Mouse (Mus musculus) heart, adult 2 months (tissue): ENCODE results near the gene Gsn. TPM values are rescaled to one million over a fixed set of nuclear protein-coding genes. Genes with fewer than 3 reads are reported as not detected.

ENCODE experiments used
- DNase-seq, 2 experiments: peaks; one replicate each; pipeline ENCODE4 v3.0.0; 2021
- H3K27ac ChIP-seq: fragments of 200-600 bp; 2 replicates; pipeline ENCODE4 v1.8.1; 2022
- H3K27me3 ChIP-seq: fragments of 200-500 bp; 2 replicates; pipeline ENCODE4 v1.6.1; 2012; ENCODE audit warnings: mild to moderate bottlenecking, low read length, inconsistent platforms, mixed read lengths; ENCODE audit not compliant: control insufficient read depth, insufficient read depth
- H3K36me3 ChIP-seq: fragments of 200-500 bp; 2 replicates; pipeline ENCODE4 v1.6.1; 2012; ENCODE audit warnings: low read length, inconsistent platforms; ENCODE audit not compliant: control insufficient read depth, insufficient read depth
- H3K4me1 ChIP-seq: fragments of 200-500 bp; 2 replicates; pipeline ENCODE4 v1.6.1; 2011; ENCODE audit warnings: low read length; ENCODE audit not compliant: control insufficient read depth, insufficient read depth
- H3K4me3 ChIP-seq: fragments of 200-600 bp; 2 replicates; pipeline ENCODE4 v1.8.1; 2022
- H3K79me2 ChIP-seq: fragments of 200-500 bp; replicated peaks from 2 replicates; pipeline ENCODE4 v1.6.1; 2012; ENCODE audit warnings: mild to moderate bottlenecking, inconsistent platforms, low read length, moderate library complexity, mixed read lengths; ENCODE audit not compliant: control insufficient read depth, insufficient read depth
- H3K9ac ChIP-seq: fragments of 200-500 bp; 2 replicates; pipeline ENCODE4 v1.6.1; 2012; ENCODE audit warnings: low read depth, mild to moderate bottlenecking, control low read depth, inconsistent platforms, low read length, mixed read lengths
- CTCF ChIP-seq: fragments of 200-600 bp; IDR thresholded peaks from 2 replicates; pipeline ENCODE4 v1.8.1; 2022; ENCODE audit warnings: antibody characterized with exemption, mild to moderate bottlenecking, moderate library complexity
- EP300 ChIP-seq: fragments of 200-500 bp; IDR thresholded peaks from 2 replicates; pipeline ENCODE4 v1.6.1; 2011; ENCODE audit warnings: low read depth, low read length, control low read depth; ENCODE audit not compliant: insufficient read depth
- POLR2A ChIP-seq: fragments of 200-500 bp; IDR thresholded peaks from 2 replicates; pipeline ENCODE4 v1.6.1; 2011; ENCODE audit warnings: mild to moderate bottlenecking, low read depth, low read length, control low read depth; ENCODE audit not compliant: insufficient read depth
- WGBS: fragments of 180-500 bp; shearing (Covaris S2); methylation state at CpG from one replicate; pipeline ENCODE4 v1.1.7; 2018; 5-methylcytosine and 5-hydroxymethylcytosine counted together
- intact Hi-C: fragments of 180-260 bp; cut with DNase I; formaldehyde crosslinking; loops from one replicate; pipeline ENCODE4 v1.15.1; 2025
- polyA plus RNA-seq: library from polyadenylated mRNA; depleted of rRNA; stranded (reverse); fragments of >200 nt; gene quantifications from 2 replicates; pipeline ENCODE4 v1.2.3, GENCODE M21; 2012
- total RNA-seq, 2 experiments: library from RNA; stranded (reverse); gene quantifications; 2 replicates each; pipeline ENCODE4 v1.2.3; 2021

The Gsn gene
- total and polyA plus RNA-seq, 3 experiments = 878 to 1,373 (median 1,097) TPM

DNA sequence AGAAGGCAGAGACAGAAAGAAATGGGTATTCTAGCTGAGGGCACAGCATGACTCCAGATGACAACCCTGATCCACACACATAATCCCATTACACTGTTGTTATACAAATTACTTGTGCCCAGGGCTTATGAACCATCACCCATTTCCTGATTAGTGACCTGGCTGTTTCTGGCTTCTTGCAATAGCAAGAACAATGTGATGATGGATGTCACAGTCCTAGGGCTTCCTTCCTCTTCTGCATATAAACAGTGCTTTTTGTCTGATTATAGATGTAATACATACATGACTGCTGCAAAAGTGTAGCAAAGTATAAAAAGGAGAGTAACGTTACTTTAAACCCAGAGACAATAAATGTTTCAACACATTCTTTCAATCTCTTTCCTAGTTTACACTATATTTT is 70.8 kb downstream of the Gsn start:
- Histone ChIP-seq H3K36me3 (peaks cover 2% of the 10 kb centered on the region; the same call in 1 of the 2 replicates), H3K27ac (peak overlapping the region; percentile 0; the same call in 1 of the 2 replicates), H3K9ac (no peak overlapping the region), H3K79me2 (no peaks in the 10 kb centered on the region), H3K4me3 (no peak overlapping the region; the same call in 1 of the 2 replicates), H3K27me3 (no peaks in the 10 kb centered on the region), H3K4me1 (peaks cover 15% of the 10 kb centered on the region)
- DNase-seq = no peak
- no peak for TF ChIP-seq EP300
- TF ChIP-seq CTCF = no peak
- TF ChIP-seq POLR2A = no peak
- WGBS = 49% methylated on average over 1 of the region's 1 CpGs
- intact Hi-C loops = no loop called here

DNA sequence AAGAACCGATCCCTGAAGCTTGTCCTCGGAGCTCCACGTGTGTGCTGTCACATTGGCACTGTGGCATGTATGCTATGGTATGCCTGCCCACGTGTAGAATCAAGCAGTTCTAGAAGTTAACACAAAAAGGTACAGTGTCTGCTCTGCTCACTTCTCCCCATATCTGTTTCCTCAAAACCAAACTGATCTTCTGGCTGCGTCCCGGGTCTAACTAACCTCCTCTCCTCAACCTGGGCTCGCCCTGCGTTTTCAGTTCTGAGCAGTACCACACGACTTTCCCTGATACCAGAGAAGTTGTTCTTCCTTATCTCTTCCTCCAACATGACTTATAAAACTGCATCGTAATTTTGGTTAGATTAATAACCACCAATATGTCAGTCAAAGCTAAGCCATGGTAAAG is 71.4 kb downstream of the Gsn start:
- H3K27me3 ChIP-seq = no peaks in the 10 kb centered on the region
- peaks cover 2% of the 10 kb centered on the region; the same call in 1 of the 2 replicates for H3K36me3 ChIP-seq
- TF ChIP-seq CTCF (no peak), POLR2A (no peak), EP300 (no peak)
- 36% methylated on average over 10 of the region's 10 CpGs for WGBS
- H3K79me2 ChIP-seq = no peaks in the 10 kb centered on the region; the same call in 1 of the 2 replicates
- intact Hi-C loops = no loop called here
- H3K27ac ChIP-seq = peak overlapping the region; percentile 48
- H3K4me3 ChIP-seq = no peak overlapping the region; the same call in 1 of the 2 replicates
- no peak for DNase-seq
- H3K9ac ChIP-seq = peak overlapping the region; percentile 11; the same call in 1 of the 2 replicates
- peaks cover 15% of the 10 kb centered on the region for H3K4me1 ChIP-seq

DNA sequence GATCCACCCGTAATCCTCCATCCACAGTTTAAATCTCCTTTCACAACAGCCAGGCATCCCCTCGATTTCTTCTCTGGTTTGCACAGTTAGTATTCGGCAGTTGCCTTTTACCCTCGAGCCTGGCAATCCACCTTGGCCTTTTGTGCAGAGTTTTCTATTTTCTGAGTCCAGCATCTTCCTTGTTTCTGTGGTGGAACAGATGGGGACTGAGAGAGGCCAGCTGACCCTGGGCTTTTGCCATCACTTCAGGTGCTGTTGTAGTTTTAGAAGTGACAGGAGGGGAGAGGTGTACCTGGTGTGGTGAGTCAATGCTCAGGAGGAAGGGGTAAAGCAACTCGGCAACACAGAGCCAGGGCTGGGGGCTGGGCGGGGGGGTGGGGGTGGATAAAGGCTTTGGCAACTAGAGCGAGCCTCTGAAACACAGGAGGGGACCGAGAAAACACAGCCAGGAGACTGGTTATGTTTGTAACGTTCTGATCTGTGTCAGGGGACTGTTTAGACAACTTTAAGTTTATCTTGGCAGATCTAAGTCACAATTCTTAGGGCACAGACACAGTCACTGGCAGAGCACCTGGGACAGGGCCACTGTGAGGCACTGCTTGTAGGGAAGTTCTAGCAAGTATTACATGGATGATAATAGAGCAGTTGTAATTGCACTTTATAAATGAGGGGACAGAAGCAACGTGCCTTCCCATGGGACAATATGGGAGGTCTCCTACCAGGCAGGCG is 72.0 kb downstream of the Gsn start:
- WGBS = 49% methylated on average over 11 of the region's 11 CpGs
- Histone ChIP-seq H3K4me1 (peaks cover 18% of the 10 kb centered on the region), H3K27ac (peak overlapping the region; percentile 48), H3K27me3 (no peaks in the 10 kb centered on the region), H3K79me2 (no peaks in the 10 kb centered on the region; the same call in 1 of the 2 replicates), H3K9ac (peak overlapping the region; percentile 11; the same call in 1 of the 2 replicates), H3K36me3 (peaks cover 2% of the 10 kb centered on the region), H3K4me3 (no peak overlapping the region)
- no peak for DNase-seq
- intact Hi-C loops = no loop called here
- no peak for TF ChIP-seq EP300
- TF ChIP-seq CTCF = no peak

DNA sequence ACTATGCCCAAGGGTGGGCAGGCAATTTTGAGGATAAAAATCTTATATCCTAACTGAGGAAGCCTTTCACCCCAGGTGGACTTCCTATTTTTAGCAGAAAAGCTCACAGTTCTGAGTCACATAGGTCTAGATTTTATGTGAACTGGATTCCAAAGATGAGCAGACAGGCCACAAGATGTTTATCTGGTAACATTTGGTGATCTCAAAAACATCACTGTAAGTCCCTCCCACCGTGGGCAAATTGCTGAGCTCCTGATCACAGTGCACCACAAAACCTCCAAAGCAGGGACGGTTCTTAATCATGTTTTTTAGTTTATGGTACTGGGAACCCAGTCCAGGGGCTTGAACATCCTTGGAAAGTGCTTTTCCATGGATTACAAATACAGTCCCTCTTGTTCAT is 72.9 kb downstream of the Gsn start:
- H3K9ac ChIP-seq = no peak overlapping the region
- H3K27me3 ChIP-seq = no peaks in the 10 kb centered on the region
- H3K36me3 ChIP-seq = peaks cover 2% of the 10 kb centered on the region
- no peaks in the 10 kb centered on the region; the same call in none of the 2 replicates for H3K79me2 ChIP-seq
- no peak for DNase-seq
- 91% methylated on average over 2 of the region's 2 CpGs for WGBS
- no peak overlapping the region for H3K27ac ChIP-seq
- TF ChIP-seq POLR2A (no peak), CTCF (no peak), EP300 (no peak)
- peaks cover 15% of the 10 kb centered on the region for H3K4me1 ChIP-seq
- H3K4me3 ChIP-seq = no peak overlapping the region
- intact Hi-C loops = no loop called here

DNA sequence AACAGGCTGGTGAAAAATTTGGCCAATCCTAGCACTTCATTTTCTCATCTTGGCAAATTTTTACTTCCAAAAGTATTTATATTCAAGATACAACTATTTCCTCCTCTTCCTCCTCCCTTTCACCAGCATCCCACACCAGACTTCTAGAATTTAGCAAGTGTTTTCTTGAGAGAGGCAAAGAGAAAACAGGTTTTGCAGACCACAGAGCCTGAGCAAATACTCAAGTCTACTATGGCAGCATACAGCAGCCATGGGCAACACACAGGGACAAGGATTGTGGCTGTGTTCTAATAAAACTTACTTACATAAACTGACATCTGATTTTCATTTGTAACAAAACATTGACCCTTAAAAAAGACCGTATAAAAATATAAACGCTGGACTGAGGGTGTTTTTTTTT is 75.0 kb downstream of the Gsn start:
- H3K4me1 ChIP-seq = peaks cover 20% of the 10 kb centered on the region
- 63% methylated on average over 2 of the region's 2 CpGs for WGBS
- no peak for TF ChIP-seq CTCF
- no peak for TF ChIP-seq EP300
- no peak for TF ChIP-seq POLR2A
- no peak overlapping the region for H3K4me3 ChIP-seq
- no peaks in the 10 kb centered on the region; the same call in none of the 2 replicates for H3K79me2 ChIP-seq
- no peak overlapping the region for H3K27ac ChIP-seq
- H3K36me3 ChIP-seq = peaks cover 2% of the 10 kb centered on the region
- no peak for DNase-seq
- intact Hi-C loops = no loop called here
- H3K27me3 ChIP-seq = no peaks in the 10 kb centered on the region
- no peak overlapping the region for H3K9ac ChIP-seq

DNA sequence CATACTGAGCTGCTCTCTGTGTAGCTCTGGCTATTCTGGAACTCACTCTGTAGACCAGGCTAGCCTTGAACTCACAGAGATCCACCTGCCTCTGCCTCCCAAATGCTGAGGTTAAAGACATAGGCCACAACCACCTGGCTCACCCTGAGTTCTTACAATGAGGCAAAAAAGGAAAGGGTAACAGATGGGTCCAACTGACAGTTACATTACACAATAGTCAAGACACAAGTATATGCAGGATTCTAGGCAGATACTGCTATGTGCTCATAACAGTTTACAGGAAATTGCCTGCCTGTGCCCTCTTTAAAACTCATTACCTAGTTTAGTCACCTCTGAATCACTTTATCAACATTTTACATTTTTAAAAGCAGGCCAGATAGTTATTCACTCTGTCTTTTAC is 77.5 kb downstream of the Gsn start:
- Histone ChIP-seq H3K4me3 (no peak overlapping the region), H3K27me3 (no peaks in the 10 kb centered on the region), H3K27ac (no peak overlapping the region), H3K79me2 (no peaks in the 10 kb centered on the region; the same call in none of the 2 replicates), H3K36me3 (peaks cover 4% of the 10 kb centered on the region), H3K4me1 (peaks cover 11% of the 10 kb centered on the region), H3K9ac (no peak overlapping the region)
- no peak for TF ChIP-seq POLR2A
- no peak for TF ChIP-seq EP300
- no peak for TF ChIP-seq CTCF
- DNase-seq = no peak
- intact Hi-C loops = no loop called here
